Mouse (Mus musculus) intestine, embryonic 14.5 days (tissue): ENCODE measurements around the gene Slc30a5. TPM values are rescaled to one million over a fixed set of nuclear protein-coding genes. Genes with fewer than 3 reads are reported as not detected.

Source experiments
- ATAC-seq: fragments of 200-750 bp; cut with Nextera tagmentation; replicated peaks from 2 replicates; pipeline ENCODE4 v1.8.0; 2017; ENCODE audit warnings: low read depth, moderate number of reproducible peaks, moderate TSS enrichment, moderate library complexity; ENCODE audit not compliant: low FRiP score, low TSS enrichment
- DNase-seq: peaks from one replicate; pipeline ENCODE4 v3.0.0-alpha.2; 2018; ENCODE audit warnings: low spot score
- H3K27ac ChIP-seq: fragments of 300-500 bp; sonication (generic); 2 replicates; pipeline ENCODE4 v1.5.1; 2014; ENCODE audit warnings: low read depth, mild to moderate bottlenecking, control low read depth
- H3K27me3 ChIP-seq: fragments of 300-500 bp; sonication (generic); replicated peaks from 2 replicates; pipeline ENCODE4 v1.6.1; 2014; ENCODE audit warnings: low read length, control low read depth; ENCODE audit not compliant: control insufficient read depth, insufficient read depth
- H3K36me3 ChIP-seq: fragments of 300-500 bp; sonication (generic); 2 replicates; pipeline ENCODE4 v1.6.1; 2014; ENCODE audit warnings: low read length, control low read depth; ENCODE audit not compliant: control insufficient read depth, insufficient read depth
- H3K4me1 ChIP-seq: fragments of 300-500 bp; sonication (generic); replicated peaks from 2 replicates; pipeline ENCODE4 v1.6.1; 2014; ENCODE audit warnings: low read length, control low read depth, mixed read lengths; ENCODE audit not compliant: control insufficient read depth, insufficient read depth
- H3K4me2 ChIP-seq: fragments of 300-500 bp; sonication (generic); 2 replicates; pipeline ENCODE4 v1.6.1; 2014; ENCODE audit warnings: low read length
- H3K4me3 ChIP-seq: fragments of 300-500 bp; sonication (generic); 2 replicates; pipeline ENCODE4 v1.5.1; 2014; ENCODE audit warnings: low read depth, low read length, control low read depth, mixed read lengths
- H3K9ac ChIP-seq: fragments of 300-500 bp; sonication (generic); 2 replicates; pipeline ENCODE4 v1.6.1; 2014; ENCODE audit warnings: mild to moderate bottlenecking, low read length
- H3K9me3 ChIP-seq: fragments of 300-500 bp; sonication (generic); 2 replicates; pipeline ENCODE4 v1.6.1; 2016; ENCODE audit warnings: low read length, control low read depth; ENCODE audit not compliant: control insufficient read depth
- WGBS: fragments of 180-500 bp; shearing (Covaris S2); extraction: QIAGEN DNeasy Blood & Tissue Kit; methylation state at CpG from one replicate; pipeline ENCODE4 v1.1.7; 2014; 5-methylcytosine and 5-hydroxymethylcytosine counted together
- polyA plus RNA-seq: library from polyadenylated mRNA; unstranded; fragments of >200 nt; fragmentation: Nextera tagmentation; extraction: Ambion mirVana; gene quantifications from 2 replicates; pipeline ENCODE4 v1.2.1, GENCODE M21; 2014

The Slc30a5 gene
- polyA plus RNA-seq, 1 experiment from 2014 or later = 65.4 TPM

DNA sequence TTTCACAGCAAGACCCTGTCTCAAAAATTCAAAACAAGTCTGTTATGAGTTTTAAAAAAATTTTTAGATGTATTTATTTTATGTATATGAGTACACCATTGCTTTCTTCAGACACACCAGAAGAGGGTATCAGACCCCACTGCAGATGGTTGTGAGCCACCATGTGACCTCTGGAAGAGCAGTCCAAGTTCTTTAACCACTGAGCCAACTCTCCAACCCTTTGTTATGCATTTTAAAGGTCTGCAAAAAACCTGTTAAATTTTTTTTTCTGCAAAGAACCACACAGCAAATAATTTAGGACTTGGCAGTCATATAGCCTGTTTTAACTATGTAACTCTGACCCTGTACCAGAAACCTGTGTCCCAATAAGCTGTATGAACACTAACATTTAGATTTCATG lies 58.5 kb downstream of the Slc30a5 start:
- no peak for DNase-seq
- no peaks in the 10 kb centered on the region for H3K27me3 ChIP-seq
- H3K9me3 ChIP-seq = no peaks in the 10 kb centered on the region
- peak overlapping the region; percentile 70 for H3K9ac ChIP-seq
- ATAC-seq = no peak
- peaks cover 13% of the 10 kb centered on the region for H3K4me1 ChIP-seq
- no peak overlapping the region for H3K27ac ChIP-seq
- peaks cover 39% of the 10 kb centered on the region for H3K36me3 ChIP-seq
- H3K4me2 ChIP-seq = peak overlapping the region; percentile 97
- H3K4me3 ChIP-seq = peak overlapping the region; percentile 91

DNA sequence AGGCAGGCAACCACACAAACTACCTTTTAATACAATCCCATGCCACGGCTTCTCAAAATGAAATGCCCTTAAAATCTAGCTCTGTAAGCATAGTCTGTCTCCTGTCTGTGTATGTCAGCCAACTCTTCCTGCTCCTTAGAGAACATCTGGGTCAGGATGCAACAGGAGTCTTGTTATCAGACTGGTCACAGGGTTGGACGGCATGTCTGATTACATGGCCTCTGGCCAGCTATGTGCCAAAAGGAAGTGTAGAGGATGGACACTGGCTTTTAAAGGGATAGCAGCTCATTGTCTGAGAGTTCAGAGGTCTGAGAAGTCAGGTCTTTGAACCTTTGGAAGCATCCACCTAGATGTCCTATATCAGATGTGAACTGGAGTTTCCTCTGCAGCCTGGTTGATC lies 77.9 kb downstream of the Slc30a5 start:
- Histone ChIP-seq H3K36me3 (peaks cover 14% of the 10 kb centered on the region; the same call in 1 of the 2 replicates), H3K27ac (no peak overlapping the region), H3K4me2 (no peak overlapping the region), H3K9me3 (no peaks in the 10 kb centered on the region), H3K27me3 (no peaks in the 10 kb centered on the region), H3K4me1 (no peaks in the 10 kb centered on the region), H3K4me3 (no peak overlapping the region), H3K9ac (no peak overlapping the region)
- DNase-seq (no peak), ATAC-seq (no peak)
- WGBS = 83% methylated on average over 2 of the region's 2 CpGs

DNA sequence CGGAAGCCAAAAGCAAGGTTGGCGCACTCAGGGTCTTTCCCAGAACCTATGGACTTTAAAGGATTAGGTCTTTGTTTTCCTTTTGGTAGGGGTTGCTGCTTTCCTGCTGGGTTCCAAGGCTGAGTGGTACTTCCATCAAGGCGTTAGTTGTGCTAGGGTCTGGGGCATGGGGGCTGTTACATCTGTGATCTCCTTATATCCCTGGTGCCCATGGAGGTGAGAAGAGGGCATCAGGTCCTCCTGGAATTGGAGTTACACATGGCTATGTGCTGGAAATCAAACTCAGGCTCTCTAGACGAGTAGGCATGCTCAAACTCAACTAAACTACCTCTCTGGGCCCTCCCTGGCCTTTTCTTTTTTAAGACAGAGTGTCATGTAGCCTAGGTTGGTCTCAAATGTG lies 79.0 kb downstream of the Slc30a5 start:
- H3K27ac ChIP-seq = no peak overlapping the region
- no peaks in the 10 kb centered on the region for H3K4me1 ChIP-seq
- H3K9me3 ChIP-seq = no peaks in the 10 kb centered on the region
- H3K4me3 ChIP-seq = no peak overlapping the region
- H3K9ac ChIP-seq = no peak overlapping the region
- ATAC-seq (no peak), DNase-seq (no peak)
- H3K4me2 ChIP-seq = no peak overlapping the region
- 65% methylated on average over 4 of the region's 4 CpGs for WGBS
- peaks cover 2% of the 10 kb centered on the region; the same call in 1 of the 2 replicates for H3K36me3 ChIP-seq
- no peaks in the 10 kb centered on the region for H3K27me3 ChIP-seq

DNA sequence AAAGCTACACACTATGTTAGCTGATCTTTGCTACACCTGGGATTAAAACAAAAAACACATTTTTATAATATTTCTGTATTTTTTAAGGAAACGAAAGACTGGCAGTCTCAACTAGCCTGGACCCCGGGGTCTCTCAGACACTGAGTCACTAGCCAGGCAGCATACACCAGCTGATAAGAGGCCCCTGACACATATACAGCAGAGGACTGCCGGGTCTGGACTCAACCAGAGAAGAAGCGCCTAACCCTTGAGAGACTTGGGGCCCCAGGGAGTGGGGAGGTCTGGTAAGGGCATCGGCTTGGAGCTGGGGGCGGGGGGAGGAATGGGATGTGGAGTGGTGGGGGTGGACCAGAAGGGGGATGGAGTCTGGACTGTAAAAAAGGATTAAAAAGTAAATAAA lies 80.2 kb downstream of the Slc30a5 start:
- 76% methylated on average over 6 of the region's 6 CpGs for WGBS
- no peaks in the 10 kb centered on the region for H3K4me1 ChIP-seq
- H3K4me3 ChIP-seq = no peak overlapping the region
- DNase-seq = no peak
- H3K36me3 ChIP-seq = no peaks in the 10 kb centered on the region
- H3K4me2 ChIP-seq = no peak overlapping the region
- H3K9ac ChIP-seq = no peak overlapping the region
- H3K27me3 ChIP-seq = no peaks in the 10 kb centered on the region
- ATAC-seq = no peak
- no peak overlapping the region for H3K27ac ChIP-seq
- H3K9me3 ChIP-seq = no peaks in the 10 kb centered on the region

Other genes with a start within 250 kb of the Slc30a5 start
- 24.0 and 25.6 TPM in 2 replicates for gene Marveld2, start 216.5 kb downstream of the Slc30a5 start, polyA plus RNA-seq
- 287 TPM in 2 replicates for gene Ak6, start 182.4 kb downstream of the Slc30a5 start, polyA plus RNA-seq
- gene Rad17, start 182.4 kb downstream of the Slc30a5 start, polyA plus RNA-seq = 20.3 TPM in 2 replicates
- gene Taf9, start 181.8 kb downstream of the Slc30a5 start, polyA plus RNA-seq = 9.6 and 14.2 TPM in 2 replicates
- 9.3 and 10.1 TPM in 2 replicates for gene Ccdc125, start 163.7 kb downstream of the Slc30a5 start, polyA plus RNA-seq
- gene Cdk7, start 102.5 kb downstream of the Slc30a5 start, polyA plus RNA-seq = 79.3 and 87.3 TPM in 2 replicates
- 199 and 219 TPM in 2 replicates for gene Mrps36, start 88.8 kb downstream of the Slc30a5 start, polyA plus RNA-seq
- gene Cenph, start 57.5 kb downstream of the Slc30a5 start, polyA plus RNA-seq = 35.7 and 39.0 TPM in 2 replicates
- gene Ccnb1, start 46.9 kb downstream of the Slc30a5 start, polyA plus RNA-seq = 242 and 267 TPM in 2 replicates